Mouse (Mus musculus): ENCODE measurements at regions not wholly inside any gene's neighbourhood (a gene's known extent, or its start where the extent isn't known, plus 50 kb on each side); places are given as distances from the start of the nearest gene placed in this dataset.

DNA sequence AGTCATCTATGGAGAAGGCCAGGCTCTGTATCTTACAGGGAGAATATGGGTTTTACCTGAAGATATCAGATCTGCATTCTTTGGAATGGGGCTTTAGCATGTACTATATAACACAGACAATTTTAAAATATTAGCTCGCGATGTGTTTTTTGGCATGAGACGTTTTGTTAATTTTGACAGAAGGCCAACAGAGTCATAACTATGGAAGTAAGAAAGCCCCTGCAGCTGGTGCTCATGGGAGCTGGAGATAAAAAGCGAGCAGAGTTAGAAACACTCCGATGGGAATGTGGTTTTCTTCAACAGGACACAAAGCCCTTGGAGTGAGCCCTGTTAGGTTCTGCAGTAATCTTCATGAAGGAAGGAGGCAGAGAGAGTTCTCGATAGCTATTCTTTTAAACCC, 176.6 kb downstream of the Rps12 start:
- no peak for TF ChIP-seq CHD2 (IDR thresholded peaks at IDR 0.05; ENCODE audit: low read depth, low read length)
- TF ChIP-seq ZNF384 (IDR thresholded peaks at IDR 0.05; ENCODE audit: low read depth, low read length), result no peak

Data from ES-E14 (cell line).